Mouse (Mus musculus): ENCODE data around the gene Crhbp.

The Crhbp gene

DNA sequence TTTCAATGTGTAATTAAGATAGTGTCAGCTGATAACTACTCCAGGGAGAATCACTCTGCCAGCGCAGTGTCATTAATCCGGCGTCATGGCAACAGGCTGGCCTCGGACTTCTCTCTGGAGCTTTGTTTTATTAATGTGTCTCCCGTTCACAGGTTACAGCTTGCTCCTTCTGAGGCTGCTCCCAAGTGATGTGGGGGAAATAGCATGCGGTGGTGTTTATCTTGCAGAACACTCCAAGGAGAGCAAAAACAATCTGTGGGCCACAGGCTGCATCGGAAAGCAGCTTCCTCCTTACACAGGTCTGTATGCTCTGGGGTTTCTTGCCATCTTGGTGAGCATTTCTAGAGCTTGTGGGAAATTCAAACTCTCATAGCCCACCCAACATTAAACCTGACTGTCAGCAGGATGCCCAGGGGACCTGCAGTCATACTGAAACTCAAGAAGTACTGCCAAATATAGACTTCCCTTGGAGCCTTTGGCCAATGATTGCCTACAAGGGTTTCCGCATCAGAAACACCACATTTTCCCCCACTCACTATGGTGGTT lies 25.4 kb downstream of the Crhbp start:
- in situ Hi-C loops (cut with MboI, MseI), result no loop called here

DNA sequence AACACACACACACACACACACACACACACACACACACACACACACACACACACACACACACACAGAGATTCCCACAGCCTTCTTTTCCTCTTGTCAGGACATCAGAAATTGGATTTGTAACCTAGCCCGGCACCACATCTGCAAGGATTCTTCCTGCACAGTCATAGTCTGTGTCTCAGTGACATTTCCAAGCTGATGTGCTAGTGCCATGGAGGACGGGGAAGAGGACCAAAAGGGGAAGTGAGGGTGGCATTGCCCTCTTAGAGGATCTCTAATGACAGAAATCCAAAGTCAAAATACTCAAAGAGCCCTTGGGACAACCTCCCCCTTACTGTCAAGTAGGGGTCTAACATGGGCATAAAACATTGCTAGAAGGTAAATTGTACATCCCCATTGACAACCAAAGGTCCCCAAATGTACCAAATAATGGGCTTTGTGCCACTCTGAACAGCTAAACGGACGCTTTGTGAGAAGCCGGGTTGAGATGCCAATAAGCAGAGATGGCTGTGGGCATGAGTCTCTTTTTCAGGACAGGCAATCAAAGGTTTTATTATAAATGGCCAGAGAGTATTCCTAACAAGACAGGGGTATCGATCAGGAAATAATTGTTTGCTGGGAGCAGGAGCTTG lies 26.0 kb downstream of the Crhbp start:
- in situ Hi-C loops (cut with MboI, MseI), result no loop called here

DNA sequence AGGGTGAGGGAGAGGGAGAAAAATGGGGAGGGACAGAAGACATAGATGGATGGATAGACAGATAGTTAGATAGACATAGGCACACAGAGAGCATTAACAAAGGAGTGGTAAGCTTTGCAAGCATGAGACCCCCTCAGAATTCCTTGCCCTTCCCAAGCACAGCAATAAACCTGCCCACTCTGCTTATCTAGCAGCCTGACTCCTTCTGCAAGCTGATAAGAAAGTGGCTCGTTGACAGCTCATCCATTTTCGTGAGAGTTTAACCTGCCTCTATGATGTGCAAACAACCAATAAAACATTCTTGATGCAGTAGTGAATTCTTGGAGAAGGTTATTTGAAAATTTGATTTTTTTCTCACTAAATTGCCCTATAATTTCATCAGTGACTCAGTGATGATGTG lies 32.5 kb downstream of the Crhbp start:
- in situ Hi-C loops (cut with MboI, MseI), result no loop called here

DNA sequence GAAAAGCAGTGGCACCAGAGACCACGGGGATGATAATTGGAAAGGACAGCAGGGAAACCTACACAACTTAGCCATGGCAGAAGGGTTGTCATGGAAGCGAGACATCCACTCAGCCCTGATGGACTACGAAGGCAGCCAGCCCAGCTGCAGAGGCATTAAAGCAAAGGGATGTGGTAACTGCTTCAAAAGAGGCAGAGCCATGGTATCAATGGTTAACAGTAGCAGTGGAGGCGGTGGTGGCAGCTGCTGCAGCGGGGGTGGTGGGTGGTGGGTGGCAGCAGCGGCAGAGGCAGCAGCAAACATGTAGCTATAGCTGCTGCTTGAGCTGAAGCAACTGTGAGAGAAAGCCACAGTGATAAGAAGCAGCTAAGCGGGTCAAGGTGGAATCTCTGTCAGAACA lies 51.5 kb downstream of the Crhbp start:
- in situ Hi-C loops (cut with MboI, MseI), result loop anchor here (5.0 kb wide), 1 partner anchor 89 kb away; no protein-coding TSS in a partner anchor

DNA sequence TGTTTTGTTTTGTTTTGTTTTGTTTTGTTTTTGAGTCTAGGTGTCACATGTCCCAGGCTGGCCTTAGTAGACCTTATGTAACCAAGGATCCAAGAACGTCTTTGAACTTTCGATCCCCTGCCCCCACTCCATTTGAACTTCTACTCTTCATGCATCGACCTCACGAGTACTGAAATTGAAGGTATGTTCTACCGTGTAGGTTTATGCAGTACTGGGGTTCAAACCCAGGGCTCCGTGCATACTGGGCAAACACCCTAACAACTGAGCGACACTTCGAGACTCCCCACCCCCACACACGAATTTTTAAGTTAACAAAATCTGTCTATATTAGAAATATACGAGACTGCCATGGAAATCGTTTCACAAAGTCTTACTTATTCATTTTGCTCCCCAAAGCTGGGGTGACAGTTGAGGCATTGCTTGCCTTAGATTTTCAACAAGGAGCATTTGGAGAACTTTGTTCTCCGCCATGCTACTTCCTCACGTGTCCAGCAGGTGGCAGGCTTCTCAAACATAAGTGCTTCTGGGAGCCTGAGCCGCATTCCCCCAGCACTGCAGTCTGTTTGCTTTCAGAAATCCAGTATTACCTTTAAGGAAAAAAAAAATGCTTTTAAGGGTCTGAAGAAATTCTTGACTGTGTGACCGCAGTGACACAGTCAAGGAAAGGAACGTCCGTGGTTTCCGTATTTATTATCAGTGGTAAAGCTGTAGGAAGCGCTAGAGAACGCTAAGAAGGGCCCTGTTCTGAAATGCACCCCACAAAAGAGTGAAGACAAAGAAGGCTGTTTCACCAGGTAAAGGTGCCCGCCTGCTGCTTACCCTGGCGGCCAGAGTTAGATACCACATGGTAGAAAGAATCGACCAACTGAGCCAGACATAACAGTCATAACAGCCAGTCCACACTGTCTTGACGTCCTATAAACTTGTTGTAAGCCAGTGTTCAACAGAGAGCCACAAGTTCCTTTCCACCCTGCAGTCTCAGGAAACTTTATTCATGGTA lies 54.6 kb downstream of the Crhbp start:
- in situ Hi-C loops (cut with MboI, MseI), result loop anchor here (5.0 kb wide), 1 partner anchor 92 kb away; no protein-coding TSS in a partner anchor

DNA sequence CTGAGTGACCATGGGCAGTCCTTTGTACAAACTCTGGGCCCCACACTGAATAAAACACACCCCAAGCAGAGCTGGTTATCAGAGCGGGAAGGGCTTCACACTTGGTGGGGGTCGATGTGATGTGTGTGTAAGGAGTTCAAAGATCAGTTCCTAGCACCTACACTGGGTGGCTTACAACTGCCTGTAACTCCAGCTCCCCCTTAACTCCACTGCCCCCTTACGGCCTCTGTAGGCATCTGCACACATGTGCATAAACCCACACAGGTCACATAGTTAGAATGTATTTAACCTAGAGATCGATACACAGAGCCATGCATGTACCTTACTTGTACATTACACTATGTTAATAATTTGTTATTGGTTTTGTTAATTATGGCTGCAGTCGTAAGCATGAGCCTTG lies 56.5 kb downstream of the Crhbp start:
- in situ Hi-C loops (cut with MboI, MseI), result no loop called here

DNA sequence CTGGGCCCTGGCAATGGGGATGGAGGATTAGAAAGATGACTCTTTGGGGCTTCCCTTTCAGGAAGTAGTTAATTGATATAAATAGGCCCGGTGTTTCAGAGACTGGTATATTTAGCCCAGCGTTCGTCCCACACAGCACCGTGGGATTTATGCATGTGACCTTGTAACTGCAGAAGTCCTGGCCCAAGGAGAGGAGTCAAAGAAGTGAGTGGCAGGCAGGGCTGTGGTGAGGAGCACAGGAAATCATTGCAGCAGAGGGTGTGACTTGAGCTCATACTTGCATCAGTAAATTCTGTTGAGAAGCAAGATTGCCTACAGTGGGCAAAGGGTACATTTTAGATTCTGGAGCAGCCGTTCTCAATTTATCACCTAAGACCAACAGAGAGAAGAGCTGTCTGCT lies 62.3 kb downstream of the Crhbp start:
- in situ Hi-C loops (cut with MboI, MseI), result no loop called here
